Mouse (Mus musculus) myocyte (in vitro differentiated cells): ENCODE results near the gene Iqsec1.

ENCODE experiments used
- MYOD1 ChIP-seq, 3 experiments: IDR thresholded peaks; one replicate each; pipeline ENCODE4 v1.6.1; 2011; ENCODE audit warnings: control low read depth in 2 of 3, low read depth in 2 of 3, mild to moderate bottlenecking in 2 of 3, moderate library complexity in 1 of 3; ENCODE audit not compliant: insufficient read length in 2 of 3, control insufficient read depth in 1 of 3
- MYOG ChIP-seq, 3 experiments: IDR thresholded peaks; one replicate each; pipeline ENCODE4 v1.6.1; 2011; ENCODE audit warnings: control low read depth in 2 of 3, low read depth in 2 of 3, mild to moderate bottlenecking in 2 of 3; ENCODE audit not compliant: insufficient read length in 2 of 3, control insufficient read depth in 1 of 3, insufficient read depth in 1 of 3
- POLR2A ChIP-seq: IDR thresholded peaks from one replicate; pipeline ENCODE4 v1.6.1; 2011; ENCODE audit warnings: low read depth, mild to moderate bottlenecking, control low read depth, moderate library complexity; ENCODE audit not compliant: insufficient read length

DNA sequence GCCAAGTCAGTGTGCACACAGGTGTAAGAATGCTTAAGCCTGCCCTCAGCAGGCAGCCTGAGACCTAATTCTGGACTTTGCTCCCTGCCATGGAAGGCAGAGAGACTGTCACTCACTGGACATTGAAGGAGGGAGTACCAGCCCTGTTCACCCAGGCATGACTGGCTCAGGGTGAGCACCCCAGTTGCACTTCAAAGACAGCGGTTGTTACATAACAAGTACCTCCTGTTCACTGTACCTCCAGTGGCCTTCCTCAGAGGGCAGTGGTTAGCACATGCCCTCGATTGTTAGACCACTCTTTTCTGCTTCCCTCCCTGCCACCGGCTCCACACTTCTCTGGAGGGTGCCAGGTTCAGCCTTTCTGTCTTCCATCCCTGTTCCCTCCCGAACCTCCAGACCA lies 225.2 kb downstream of the Iqsec1 start:
- TF ChIP-seq POLR2A: no peak
- no peak for TF ChIP-seq MYOD1 (IDR thresholded peaks at IDR 0.05; ENCODE audit: control insufficient read depth in 1 of 3, insufficient read length in 2 of 3, low read depth in 2 of 3)
- TF ChIP-seq MYOG (IDR thresholded peaks at IDR 0.05; ENCODE audit: control insufficient read depth in 1 of 3, insufficient read depth in 1 of 3, insufficient read length in 2 of 3, low read depth in 2 of 3): no peak
